Mouse (Mus musculus) forelimb bud, embryonic 11.5 days (tissue): ENCODE data around the gene 1700029H14Rik.

Experiments used
- DNase-seq: peaks from one replicate; pipeline ENCODE4 v3.0.0-alpha.2; 2012; ENCODE audit warnings: low read depth, low spot score

The 1700029H14Rik gene

DNA sequence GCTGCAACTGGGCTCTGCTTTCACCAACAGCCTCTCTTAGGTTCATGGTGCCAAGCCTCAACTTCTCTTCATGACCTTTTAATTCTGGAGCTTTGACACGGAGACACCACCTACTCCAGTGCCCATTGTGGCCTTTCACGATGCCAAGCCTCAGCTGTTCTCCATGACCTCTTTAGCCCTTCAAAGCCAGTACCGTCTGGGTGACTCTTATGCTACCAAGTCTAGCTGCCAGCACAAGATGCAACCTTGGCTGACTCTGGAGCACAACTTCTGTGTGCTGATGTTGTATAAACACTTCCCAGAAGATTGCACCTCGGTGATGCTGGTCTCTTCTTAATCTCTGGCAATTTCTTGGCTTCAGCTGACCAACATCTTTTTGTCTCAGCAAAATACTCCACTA is 15.8 kb downstream of the 1700029H14Rik start:
- DNase-seq = no peak

DNA sequence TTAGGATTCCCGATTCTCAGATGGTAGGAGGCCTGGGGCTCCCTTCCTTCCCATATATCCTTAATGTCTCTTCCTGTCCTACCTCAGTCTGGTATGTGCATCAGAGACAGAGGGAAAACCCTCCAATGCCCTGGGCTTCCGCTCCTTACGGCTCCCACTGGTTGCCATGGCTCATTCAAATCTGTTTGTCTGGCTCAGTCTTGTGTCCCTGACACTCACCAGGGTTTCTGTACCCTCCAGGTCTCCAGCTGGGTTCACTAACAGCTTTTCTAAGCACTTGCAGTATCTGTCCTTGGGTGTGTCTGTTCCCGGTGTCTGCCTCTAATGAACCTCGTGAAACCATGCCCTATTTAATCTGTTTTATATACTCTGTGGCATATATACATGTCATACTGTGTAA is 20.7 kb downstream of the 1700029H14Rik start:
- DNase-seq = no peak

DNA sequence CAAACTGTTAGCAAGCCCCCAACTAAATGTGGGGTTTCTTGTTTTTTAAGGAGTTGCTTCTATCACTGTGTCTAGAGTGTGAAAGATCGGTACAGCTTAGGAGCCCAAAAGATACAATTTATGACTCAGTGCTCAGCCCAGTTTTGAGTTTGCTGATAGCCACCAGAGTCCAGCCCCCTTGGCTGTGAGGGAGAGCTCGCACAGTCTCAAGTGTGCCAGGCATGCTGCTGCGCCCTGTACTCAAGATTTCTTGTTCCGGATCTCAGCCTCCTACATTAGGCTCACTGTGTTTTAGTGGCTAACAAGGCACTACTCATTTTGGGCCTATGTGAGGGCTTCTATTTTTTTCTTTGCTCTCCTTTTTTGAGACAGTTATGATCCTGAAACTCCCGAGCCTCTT is 22.1 kb downstream of the 1700029H14Rik start:
- DNase-seq = no peak

DNA sequence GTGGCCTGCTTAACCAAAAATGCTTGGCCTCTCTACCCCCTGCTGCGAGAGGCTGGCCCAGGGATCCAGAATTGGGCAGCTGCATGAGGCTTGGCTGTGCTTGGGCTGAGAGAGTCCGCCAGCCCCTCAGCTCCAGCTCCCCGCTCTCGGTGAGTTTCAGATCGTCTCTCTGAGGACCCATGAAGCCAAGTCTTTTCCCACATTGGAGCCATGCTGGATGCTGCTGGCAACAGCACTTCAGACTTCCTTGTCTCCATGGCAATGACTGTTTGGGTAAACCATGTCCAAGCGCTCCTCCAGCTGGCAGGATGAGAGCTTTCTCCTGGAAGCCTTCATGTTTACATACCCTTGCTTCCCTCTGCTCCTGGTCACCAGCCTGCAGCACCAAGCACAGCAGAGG is 23.4 kb downstream of the 1700029H14Rik start:
- no peak for DNase-seq

DNA sequence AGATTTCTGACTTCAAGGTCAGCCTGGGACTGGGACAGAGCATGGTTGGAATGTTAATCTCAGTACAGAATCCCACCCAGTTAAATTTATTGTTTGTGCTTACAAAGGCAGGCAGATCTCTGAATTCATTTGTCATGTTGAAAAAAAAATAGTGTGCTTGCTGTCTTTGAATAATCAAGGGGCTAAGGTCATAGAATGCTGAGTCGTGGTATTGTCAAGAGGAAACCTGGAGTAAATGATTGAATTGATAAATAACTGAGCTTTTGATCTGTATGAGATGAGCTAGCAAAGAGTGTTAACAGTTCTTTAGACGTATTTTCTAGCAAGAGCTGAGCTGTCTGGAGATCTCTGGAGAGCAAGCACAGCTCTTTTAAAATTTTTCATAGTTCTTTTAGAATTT is 25.2 kb downstream of the 1700029H14Rik start:
- no peak for DNase-seq

DNA sequence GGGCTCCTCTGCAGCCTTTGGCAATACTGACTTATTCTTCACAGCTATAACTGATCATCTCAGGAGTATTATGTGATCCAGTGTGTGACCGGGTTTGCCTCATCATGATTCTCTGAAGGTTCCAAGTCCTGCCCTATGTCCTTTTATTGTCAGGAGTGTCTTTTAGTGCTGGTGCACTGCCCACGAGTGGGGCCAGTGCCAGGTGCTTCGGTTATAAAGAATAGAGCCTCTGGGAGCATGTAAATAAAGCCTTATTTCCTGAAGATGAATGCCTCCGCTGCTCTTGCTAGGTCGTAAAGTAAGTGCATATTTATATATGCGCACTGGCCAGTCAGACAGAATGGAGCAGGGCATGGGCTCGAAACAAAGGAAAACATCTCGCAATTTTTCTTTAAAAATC is 29.1 kb downstream of the 1700029H14Rik start:
- no peak for DNase-seq

DNA sequence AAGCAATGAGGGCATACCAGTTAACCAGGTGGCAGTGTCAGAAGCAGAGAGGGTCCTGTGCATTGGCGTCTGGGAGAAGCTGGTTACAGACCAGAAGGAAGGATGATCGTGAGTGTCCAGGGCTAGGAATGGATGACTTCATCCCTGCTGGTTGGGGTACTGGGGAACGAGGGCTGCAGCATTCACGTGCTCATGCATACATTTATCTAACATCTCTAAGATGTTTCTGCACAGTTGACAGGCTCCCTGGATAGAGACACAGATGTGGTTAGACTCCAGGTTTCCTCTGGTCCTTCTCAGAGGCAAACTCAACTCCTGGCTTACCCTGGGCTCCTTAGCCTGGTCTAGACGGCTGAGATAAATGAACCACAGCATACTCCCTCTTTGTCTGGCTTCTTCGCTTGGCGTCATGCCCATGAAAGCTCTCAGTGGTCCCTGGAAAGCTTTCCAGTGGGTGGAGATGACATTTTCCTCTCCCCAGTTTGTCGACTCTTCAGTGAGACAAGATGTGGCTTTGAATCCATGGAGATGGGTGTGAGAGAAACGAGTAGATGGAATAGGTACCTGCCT is 30.6 kb downstream of the 1700029H14Rik start:
- DNase-seq = no peak

DNA sequence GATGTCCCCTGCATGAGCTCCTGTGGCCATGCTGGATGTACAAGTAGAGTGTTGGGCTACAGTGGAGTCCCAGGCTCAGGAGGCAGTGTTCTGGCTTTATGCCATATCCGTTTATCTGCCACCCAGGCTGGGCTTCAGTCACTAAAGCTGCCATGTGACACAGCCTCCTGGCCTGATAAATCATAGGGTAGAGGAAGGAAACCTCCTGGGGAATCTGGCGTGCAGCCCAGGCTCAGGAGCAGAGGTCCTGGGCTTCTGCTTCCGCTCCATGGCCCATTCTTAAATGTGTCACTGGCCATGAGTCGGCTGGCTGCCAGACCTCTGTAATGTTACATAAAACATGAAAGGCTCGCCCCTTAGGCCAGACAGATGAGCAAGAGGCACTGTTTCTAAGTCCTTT is 31.3 kb downstream of the 1700029H14Rik start:
- DNase-seq = no peak

DNA sequence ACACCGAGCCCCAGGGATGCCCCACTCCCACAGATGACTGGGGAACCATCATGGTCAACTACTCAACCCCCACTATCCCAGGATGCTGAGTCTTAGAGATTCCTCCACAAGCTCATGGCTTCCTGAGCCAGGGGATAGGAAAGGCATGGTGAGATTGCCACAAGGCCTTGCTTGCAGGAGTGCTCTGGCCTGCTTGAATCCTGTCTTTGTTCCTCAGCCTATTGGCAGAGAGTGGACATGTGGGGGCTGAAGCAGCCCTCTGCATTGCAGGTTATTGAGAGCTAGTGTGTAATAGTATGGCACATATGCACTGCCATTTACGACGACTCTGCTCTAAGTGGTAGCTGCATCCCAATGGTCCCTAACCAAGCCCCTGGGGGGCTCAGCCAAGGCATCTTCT is 31.9 kb downstream of the 1700029H14Rik start:
- no peak for DNase-seq

DNA sequence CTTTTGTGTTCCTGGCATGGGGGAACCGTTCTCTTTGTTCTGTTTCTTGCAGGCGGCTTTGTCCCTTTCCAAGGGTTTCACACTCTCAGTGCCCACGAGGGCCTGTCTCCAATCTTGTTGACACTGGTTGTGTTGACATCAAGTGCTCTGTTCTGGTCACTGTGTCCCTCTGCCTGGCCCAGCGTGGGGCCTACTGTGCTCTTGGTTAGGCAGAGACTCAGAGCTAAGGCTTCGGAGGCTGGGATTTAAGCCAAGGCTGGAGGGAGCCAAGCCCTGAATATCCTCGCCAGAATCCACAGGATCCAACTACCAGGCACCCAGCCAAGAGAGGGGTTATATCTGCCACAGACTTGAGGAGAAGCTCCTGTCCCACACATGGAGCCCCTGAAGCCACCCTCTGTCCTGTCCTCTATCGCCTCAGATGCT is 32.4 kb downstream of the 1700029H14Rik start:
- no peak for DNase-seq

DNA sequence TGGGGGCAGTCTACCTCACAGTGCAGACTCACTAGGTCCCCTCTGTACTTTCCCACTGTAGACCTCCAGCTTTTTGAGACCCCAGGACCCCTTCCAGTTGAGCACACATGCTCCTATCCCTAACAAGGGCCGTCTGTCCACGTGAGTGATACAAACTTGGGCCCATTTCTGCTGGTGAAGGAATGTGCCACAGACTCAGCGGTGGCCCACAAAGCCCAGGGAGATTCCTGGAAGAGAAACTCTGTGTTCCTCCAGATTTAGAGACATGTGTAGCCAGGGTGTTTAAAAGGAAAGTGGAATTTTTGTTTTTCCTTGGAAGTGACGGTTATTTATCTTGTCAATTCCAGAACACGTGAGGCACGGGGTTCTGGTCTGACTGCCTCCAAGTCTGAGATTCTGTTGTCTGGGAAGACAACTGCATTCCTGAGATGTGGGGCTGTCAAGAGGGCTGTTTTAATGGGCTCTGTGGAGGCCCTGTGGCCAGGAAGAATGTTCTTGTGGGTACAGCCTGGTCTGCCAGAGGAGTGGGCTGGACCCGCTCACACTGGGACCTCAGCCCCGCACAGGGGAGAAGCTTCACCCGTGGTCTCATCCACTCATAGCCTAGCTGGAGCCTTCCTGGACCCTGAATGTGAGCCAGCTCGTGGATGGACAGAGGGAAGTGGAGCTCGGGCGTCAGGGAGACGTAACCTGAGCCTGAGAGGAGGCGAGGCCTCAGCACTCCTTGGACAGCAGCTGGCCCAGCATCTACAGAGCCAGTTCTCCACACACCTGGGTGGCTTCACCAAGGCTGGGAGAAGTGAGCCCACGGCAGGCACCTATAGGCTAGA is 33.0 kb downstream of the 1700029H14Rik start:
- DNase-seq = no peak

DNA sequence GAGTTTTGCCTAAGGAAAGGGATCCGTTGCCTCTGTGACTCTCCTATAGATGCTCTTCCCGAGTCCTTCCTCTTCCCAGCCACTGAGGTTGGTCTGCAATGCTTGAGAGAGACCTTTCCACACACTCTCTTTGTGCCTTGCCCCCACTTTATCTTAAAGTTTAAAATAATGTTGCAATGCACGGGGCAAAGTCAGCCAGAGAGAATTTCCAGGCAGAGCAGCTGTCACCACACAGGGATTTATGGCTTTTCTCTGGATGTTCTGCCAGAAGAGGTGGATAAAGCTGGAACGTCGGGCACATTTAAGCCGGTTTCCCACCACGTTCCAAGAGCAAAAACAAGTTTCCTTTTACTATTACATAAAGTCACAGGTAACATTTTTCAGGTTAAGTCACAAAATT is 40.9 kb downstream of the 1700029H14Rik start:
- no peak for DNase-seq

DNA sequence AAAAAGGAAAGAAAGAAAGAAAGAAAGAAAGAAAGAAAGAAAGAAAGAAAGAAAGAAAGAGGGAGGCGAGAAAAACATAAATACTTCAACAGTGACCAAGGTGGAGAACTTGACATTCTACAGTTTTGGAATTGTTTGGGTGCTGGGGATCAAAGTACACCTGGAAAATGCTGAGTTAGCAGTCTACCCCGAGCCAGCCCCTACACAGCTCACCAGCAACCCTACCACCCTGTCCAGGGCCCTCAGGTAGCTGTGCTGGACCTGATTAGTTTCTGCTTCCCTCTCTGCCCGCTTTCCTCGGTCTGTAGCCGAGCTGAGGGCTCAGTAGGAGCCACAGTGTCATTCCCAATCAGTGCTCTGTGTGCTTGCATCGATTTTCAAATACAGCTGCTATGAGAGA is 41.9 kb downstream of the 1700029H14Rik start:
- no peak for DNase-seq

DNA sequence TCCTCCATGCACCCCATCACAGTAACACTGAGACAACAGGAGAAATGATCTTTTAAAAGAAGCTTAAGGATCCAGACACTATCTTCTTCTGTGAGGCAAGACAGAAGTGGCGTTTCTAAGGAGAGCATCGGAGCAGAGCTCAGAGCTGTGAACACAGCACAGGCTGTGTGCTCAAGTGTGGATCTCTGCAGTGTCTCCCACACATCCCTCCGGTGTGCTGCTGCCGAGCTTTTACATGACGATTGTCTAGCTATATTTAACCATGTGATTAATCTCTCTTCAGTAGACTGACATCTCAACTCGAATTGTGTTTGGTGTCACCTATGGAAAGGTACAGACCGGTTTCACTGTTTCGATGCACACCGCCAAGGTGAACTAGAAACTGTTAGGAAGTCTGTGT is 42.8 kb downstream of the 1700029H14Rik start:
- no peak for DNase-seq

DNA sequence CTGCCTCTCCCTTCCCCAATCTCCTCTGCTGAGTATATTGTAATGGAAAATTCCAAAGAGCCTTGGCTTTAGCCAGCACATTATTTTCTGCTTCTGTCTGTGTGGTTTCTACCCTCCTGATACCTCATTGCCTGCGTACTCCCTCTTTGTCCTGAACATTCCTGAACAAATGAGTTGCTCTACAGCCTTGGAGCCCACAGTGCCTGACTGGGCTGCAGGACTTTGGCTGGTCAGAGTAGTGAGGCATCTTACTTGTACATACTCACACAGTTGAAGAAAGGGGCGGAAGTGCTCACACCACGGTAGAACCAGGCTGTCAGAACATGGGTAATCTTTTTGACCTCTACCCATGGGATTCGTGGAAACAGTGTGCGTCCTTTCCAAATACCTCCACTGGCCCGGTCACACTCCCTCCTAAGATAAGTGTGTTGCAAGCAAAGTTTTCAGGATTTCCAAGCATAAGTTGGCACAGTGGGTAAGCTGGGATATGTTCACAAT is 44.9 kb downstream of the 1700029H14Rik start:
- no peak for DNase-seq

DNA sequence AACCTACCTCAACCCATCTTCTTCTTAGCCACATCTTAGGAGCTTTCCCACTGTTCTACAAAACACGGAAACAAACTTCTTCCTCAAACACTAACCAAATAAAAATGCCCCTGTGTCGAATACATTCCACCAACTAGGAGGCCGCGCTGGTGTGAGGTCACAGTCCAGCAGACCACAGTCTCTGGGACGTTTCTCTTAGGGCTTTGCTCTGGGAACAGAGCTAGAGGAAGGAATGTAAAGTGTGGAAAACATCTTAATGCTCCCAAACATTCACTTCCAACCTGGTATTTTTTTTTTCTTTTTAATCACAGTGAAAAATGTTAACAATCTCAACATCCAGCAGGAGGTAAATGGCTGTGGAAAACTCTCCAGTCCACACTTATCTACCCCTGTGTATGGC is 45.5 kb downstream of the 1700029H14Rik start:
- no peak for DNase-seq

DNA sequence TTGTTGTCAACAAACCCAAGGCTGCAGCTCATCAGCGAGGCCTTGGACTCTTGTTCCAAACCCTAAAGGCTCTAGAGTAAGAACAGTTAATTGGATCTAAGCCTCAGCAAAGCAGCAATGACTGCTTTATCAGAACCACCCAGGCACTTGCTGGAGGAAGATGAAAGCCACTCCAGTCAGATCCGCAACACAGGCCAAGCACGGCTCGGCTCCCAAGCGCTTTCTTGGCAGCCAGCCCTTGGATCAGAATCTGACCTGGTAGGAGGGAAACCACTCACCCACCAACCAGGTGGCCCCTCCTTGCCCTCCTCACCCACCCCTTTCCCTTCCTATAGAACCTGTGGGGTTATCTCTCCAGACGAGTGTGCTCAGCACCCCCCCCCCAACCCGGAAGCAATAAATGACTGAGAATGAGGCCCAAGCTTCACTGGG is 46.2 kb downstream of the 1700029H14Rik start:
- no peak for DNase-seq

DNA sequence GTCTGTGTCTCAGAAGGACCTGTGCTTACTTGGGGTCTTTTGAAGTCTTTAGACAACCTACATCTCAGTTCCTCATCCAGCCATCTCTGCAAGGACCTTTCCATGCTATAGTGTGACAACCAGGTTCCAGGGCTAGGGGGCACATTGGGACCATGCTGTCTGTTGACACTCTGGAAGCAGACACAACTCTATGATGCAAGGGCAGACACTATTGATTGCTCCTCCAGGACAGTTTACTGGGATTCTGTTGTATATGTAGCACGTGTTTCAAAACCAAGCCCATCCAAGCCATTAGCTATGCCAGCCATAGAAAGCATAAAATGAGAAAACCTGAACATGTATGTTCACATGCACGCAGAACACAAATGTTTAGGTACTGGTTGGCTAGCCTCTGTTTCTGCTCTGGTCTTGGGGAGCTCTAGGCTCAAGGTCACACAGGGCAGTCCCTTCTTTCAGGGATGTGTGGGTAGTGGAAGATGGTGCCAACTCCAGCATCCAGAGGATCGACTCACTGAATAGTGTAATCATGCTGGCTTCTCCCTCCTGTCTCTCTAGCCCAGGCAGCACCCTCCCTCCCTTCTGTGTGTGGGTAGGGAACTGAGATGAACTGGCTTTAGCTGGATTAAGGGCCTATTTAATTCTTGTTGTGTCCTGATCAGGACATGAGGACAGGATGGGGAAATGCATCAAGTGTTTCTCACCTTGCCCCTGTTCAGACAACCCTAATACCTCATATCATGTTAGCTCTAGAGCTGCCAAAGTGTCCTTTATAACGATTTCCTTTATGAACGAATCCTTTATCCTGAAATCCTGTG is 48.5 kb downstream of the 1700029H14Rik start:
- no peak for DNase-seq

DNA sequence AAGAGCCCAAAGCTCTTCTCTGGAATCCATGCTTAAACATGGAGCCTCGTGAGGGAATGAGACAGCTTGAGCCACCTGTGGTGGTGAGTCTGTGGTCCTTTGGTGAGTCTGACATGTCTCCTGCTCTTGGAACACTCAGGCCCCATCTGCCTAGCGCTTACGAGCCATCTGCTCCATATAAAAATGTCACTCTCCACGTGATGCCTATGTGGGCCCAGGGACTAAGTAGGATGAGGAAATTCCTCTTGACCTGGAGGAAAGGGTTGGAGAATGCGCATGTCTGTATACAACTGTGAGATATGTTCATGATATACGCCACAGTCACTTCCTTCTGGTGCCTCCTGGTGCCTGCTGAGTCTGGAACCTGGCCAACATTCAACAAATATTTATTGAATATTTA is 49.6 kb downstream of the 1700029H14Rik start:
- DNase-seq = no peak

DNA sequence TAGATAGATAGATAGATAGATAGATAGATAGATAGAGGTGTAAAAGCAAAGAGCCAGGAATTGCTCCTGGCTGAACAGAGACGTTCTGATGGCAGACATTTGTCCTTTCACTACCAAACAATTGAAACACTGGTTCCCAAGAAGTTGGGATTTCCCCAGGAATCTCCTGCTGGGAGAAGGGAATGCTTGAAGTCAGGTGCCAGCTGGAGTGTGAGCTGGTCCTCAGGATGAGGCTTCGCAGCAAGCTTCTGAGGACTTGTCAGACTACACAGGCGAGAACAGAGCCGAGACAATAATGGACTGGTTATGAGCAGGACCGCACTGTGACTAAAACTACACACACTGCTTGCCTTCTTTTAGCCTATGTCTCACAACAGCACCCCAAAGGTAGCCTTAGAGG is 50.2 kb downstream of the 1700029H14Rik start:
- no peak for DNase-seq

DNA sequence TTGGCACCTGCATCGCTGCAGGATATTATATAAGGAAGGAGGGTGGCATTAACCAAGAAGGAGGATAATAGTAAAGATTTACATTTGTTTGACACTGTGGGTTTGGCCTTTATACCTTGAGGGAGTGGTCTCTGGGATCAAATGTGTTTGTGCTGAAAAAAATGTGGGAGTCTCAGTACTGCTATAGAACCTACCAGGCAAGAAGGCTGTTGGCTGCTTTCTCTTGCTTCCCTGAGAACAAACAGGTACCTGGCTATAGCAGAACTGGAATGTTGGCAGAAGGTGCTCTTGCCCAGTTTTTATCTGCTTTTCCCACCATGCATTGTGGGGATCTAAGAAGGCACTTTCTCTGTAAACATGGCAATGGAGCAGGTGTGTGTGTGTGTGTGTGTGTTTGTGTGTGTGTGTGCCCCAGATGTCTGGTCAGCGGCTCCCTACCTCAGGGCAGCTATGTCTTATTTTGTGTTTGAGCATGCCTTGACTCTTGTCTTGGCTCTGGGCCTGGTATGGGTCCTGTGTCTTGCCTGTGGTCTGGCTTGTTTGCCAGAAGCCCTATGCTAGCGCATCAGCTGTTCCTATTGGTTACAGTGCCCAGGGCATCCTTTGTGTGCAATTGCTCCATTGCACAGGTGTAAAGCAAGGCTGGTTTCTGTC is 54.9 kb downstream of the 1700029H14Rik start:
- DNase-seq = no peak

DNA sequence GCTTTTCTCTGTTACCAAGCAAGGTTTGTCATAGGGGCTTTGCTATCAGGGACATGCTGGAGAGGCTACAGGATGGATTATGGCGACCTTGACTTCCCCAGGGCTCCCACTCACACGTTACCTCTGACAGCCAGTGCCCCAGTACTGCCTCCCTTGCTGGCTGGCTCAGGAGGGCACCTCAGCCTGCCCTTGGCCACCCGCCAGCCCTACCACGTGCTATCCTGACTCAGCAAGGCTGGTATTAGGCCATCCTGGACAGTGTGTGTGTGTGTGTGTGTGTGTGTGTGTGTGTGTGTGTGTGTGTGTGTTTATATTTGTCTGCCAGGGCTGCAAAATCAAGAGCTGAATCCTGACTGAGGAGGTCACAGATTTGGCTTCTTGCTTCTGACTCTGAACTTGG is 55.4 kb downstream of the 1700029H14Rik start:
- no peak for DNase-seq
